In genomic region chr8:84728474-84728873, GRCm38 (mm10) we compare ENCODE assay signal across 10 mouse cellular contexts. TPM values are rescaled to one million over a fixed set of nuclear protein-coding genes. Genes with fewer than 3 reads are reported as not detected.
DNase-seq lines count a peak whose midpoint lies in the region; ATAC-seq and TF ChIP-seq lines count a peak whose summit lies in the region.
"Had no signal": no experiment of that assay in that cellular context is flagged by ENCODE, and none has a peak within 500 bp of the region (broad histone marks: within the 10 kb centered on the region; RNA-seq: fewer than 3 reads in every experiment).

No protein-coding gene starts in this region.

- peak overlapping the region; percentile 38; the same call in 1 of the 2 replicates for H3K9ac ChIP-seq in heart, embryonic 13.5 days
- H3K9ac ChIP-seq in limb, embryonic 14.5 days (ENCODE audit: low read depth, low read length, severe bottlenecking) = no peak overlapping the region
- 0 out of 2 replicates have a peak overlapping the region, but pooled peaks have one; percentile 7 for H3K9ac ChIP-seq in stomach, embryonic 16.5 days (ENCODE audit: low read length)

- no peaks in the 10 kb centered on the region for H3K9me3 ChIP-seq in heart, embryonic 13.5 days
- H3K9me3 ChIP-seq in limb, embryonic 14.5 days (ENCODE audit: control insufficient read depth, low read length) = no peaks in the 10 kb centered on the region
- no peaks in the 10 kb centered on the region for H3K9me3 ChIP-seq in stomach, embryonic 16.5 days (replicated peaks; ENCODE audit: control insufficient read depth, low read length)

- TF ChIP-seq POLR2A in spleen, adult 2 months (IDR thresholded peaks at IDR 0.05; ENCODE audit: low read depth, low read length) = no peak
- no peak for TF ChIP-seq POLR2A in limb, embryonic 14.5 days (IDR thresholded peaks at IDR 0.05; ENCODE audit: borderline replicate concordance, extremely low read depth, insufficient read depth, insufficient read length)

- no peak for DNase-seq in heart, adult 18-20 months
- no peak for DNase-seq in spleen, adult 2 months (ENCODE audit: low read depth in 1 of 2, low spot score in 2 of 2)
- DNase-seq in spleen, adult 18-20 months = no peak
- DNase-seq in limb, embryonic 14.5 days (ENCODE audit: low spot score) = no peak
- no peak for DNase-seq in spleen, postnatal 36 days (ENCODE audit: low spot score in 2 of 2)

- H3K4me3 ChIP-seq in heart, embryonic 13.5 days = no peak overlapping the region
- no peak overlapping the region for H3K4me3 ChIP-seq in spleen, adult 2 months (ENCODE audit: extremely low read depth, insufficient read depth, insufficient read length)
- no peak overlapping the region for H3K4me3 ChIP-seq in limb, embryonic 14.5 days (replicated peaks; ENCODE audit: low read length)
- no peak overlapping the region for H3K4me3 ChIP-seq in stomach, embryonic 16.5 days (replicated peaks; ENCODE audit: low read length)

- H3K4me2 ChIP-seq in heart, embryonic 13.5 days = peak overlapping the region; percentile 16
- H3K4me2 ChIP-seq in limb, embryonic 14.5 days (replicated peaks; ENCODE audit: low read depth, low read length, severe bottlenecking) = no peak overlapping the region
- H3K4me2 ChIP-seq in stomach, embryonic 16.5 days (ENCODE audit: low read depth, low read length) = no peak overlapping the region

- peaks cover 100% of the 10 kb centered on the region for H3K4me1 ChIP-seq in heart, embryonic 13.5 days
- H3K4me1 ChIP-seq in spleen, adult 2 months (ENCODE audit: control insufficient read depth, insufficient read depth, insufficient read length) = no peaks in the 10 kb centered on the region; the same call in 1 of the 2 replicates
- H3K4me1 ChIP-seq in limb, embryonic 14.5 days (ENCODE audit: control insufficient read depth, insufficient read depth, low read length) = peaks cover 78% of the 10 kb centered on the region
- peaks cover 72% of the 10 kb centered on the region for H3K4me1 ChIP-seq in stomach, embryonic 16.5 days (ENCODE audit: control insufficient read depth, insufficient read depth, low read length)

- H3K27ac ChIP-seq in heart, embryonic 13.5 days (replicated peaks) = peak overlapping the region; percentile 36; the same call in 1 of the 2 replicates
- H3K27ac ChIP-seq in spleen, adult 2 months (ENCODE audit: insufficient read depth, low read length) = peak overlapping the region; percentile 6; the same call in 1 of the 2 replicates
- H3K27ac ChIP-seq in limb, embryonic 14.5 days (replicated peaks; ENCODE audit: low read depth, low read length) = 0 out of 2 replicates have a peak overlapping the region, but pooled peaks have one; percentile 33
- no peak overlapping the region for H3K27ac ChIP-seq in stomach, embryonic 16.5 days (ENCODE audit: low read length)

- H3K36me3 ChIP-seq in heart, embryonic 13.5 days = peaks cover 30% of the 10 kb centered on the region
- no peaks in the 10 kb centered on the region for H3K36me3 ChIP-seq in spleen, adult 2 months (ENCODE audit: control insufficient read depth, insufficient read depth, low read length)
- peaks cover 68% of the 10 kb centered on the region for H3K36me3 ChIP-seq in limb, embryonic 14.5 days (ENCODE audit: control insufficient read depth, insufficient read depth, low read length)
- no peaks in the 10 kb centered on the region; the same call in 1 of the 2 replicates for H3K36me3 ChIP-seq in stomach, embryonic 16.5 days (ENCODE audit: control insufficient read depth, insufficient read depth, low read length)

- no peak for TF ChIP-seq CTCF in spleen, adult 2 months (IDR thresholded peaks at IDR 0.05; ENCODE audit: extremely low read depth, insufficient read depth, insufficient read length, insufficient replicate concordance)

- no peak for ATAC-seq in heart, embryonic 13.5 days (ENCODE audit: extremely low read depth, insufficient number of reproducible peaks, low FRiP score, low TSS enrichment)
- no peak for ATAC-seq in limb, embryonic 14.5 days (ENCODE audit: low FRiP score, low read depth)
- no peak for ATAC-seq in stomach, embryonic 16.5 days (ENCODE audit: insufficient read depth, low FRiP score)
- ATAC-seq in megakaryocyte, adult 5-6 weeks (ENCODE audit: poor library complexity, severe bottlenecking) = no peak
- ATAC-seq: inflammation-experienced regulatory T-cells, adult 6 months had no signal

- 84% methylated on average over 3 of the region's 3 CpGs for WGBS in heart, embryonic 13.5 days
- WGBS in spleen, adult 2 months = 71% methylated on average over 3 of the region's 3 CpGs
- 68% methylated on average over 3 of the region's 3 CpGs for WGBS in limb, embryonic 14.5 days
- WGBS in stomach, embryonic 16.5 days = 69% methylated on average over 3 of the region's 3 CpGs

- no peaks in the 10 kb centered on the region for H3K27me3 ChIP-seq in heart, embryonic 13.5 days (replicated peaks)
- no peaks in the 10 kb centered on the region for H3K27me3 ChIP-seq in spleen, adult 2 months (ENCODE audit: control insufficient read depth, insufficient read depth, low read length)
- H3K27me3 ChIP-seq in limb, embryonic 14.5 days (ENCODE audit: control insufficient read depth, insufficient read depth, low read length) = no peaks in the 10 kb centered on the region
- H3K27me3 ChIP-seq in stomach, embryonic 16.5 days (ENCODE audit: control insufficient read depth, insufficient read depth, low read length) = no peaks in the 10 kb centered on the region

RNA-seq across cellular contexts. Expression of gene G430095P16Rik, which starts 5.7 kb away (rescaled TPM):
- polyA plus RNA-seq in heart, embryonic 13.5 days (2015; fragmentation: Nextera tagmentation; extraction: Ambion mirVana) = 7.8 and 8.9 TPM in 2 replicates
- under 1 TPM; 0.40 to 0.69 TPM for total RNA-seq in heart, adult 18-20 months (2021)
- 4.5 TPM in 2 replicates for polyA plus RNA-seq in spleen, adult 2 months (2012; rRNA removed)
- 4.3 and 4.8 TPM in 2 replicates for polyA plus RNA-seq in limb, embryonic 14.5 days (2012; rRNA removed)
- polyA plus RNA-seq in limb, embryonic 14.5 days (2014; fragmentation: Nextera tagmentation; extraction: Ambion mirVana) = 5.7 and 6.0 TPM in 2 replicates
- polyA plus RNA-seq in stomach, embryonic 16.5 days (2015; fragmentation: Nextera tagmentation; extraction: Ambion mirVana) = 3.2 and 4.1 TPM in 2 replicates
- total RNA-seq in megakaryocyte, adult 5-6 weeks (2015) = 40.4 and 45.2 TPM in 2 replicates
- 20.6 and 25.5 TPM in 2 replicates for total RNA-seq in megakaryocyte, adult 5-6 weeks (2017)
- total RNA-seq: left cerebral cortex, postnatal 36 days had no signal

RNA-seq across cellular contexts. Expression of gene Lyl1, which starts 27.2 kb away (rescaled TPM):
- polyA plus RNA-seq in heart, embryonic 13.5 days (2015; fragmentation: Nextera tagmentation; extraction: Ambion mirVana) = 15.4 and 17.1 TPM in 2 replicates
- 1 to 10 TPM; 3.1 to 4.4 TPM for total RNA-seq in heart, adult 18-20 months (2021)
- polyA plus RNA-seq in spleen, adult 2 months (2012; rRNA removed) = 90.0 and 115 TPM in 2 replicates
- polyA plus RNA-seq in limb, embryonic 14.5 days (2012; rRNA removed) = 7.1 and 7.6 TPM in 2 replicates
- 5.6 and 6.2 TPM in 2 replicates for polyA plus RNA-seq in limb, embryonic 14.5 days (2014; fragmentation: Nextera tagmentation; extraction: Ambion mirVana)
- 6.0 and 8.3 TPM in 2 replicates for polyA plus RNA-seq in stomach, embryonic 16.5 days (2015; fragmentation: Nextera tagmentation; extraction: Ambion mirVana)
- 69.0 and 69.9 TPM in 2 replicates for total RNA-seq in megakaryocyte, adult 5-6 weeks (2015)
- 60.3 and 62.0 TPM in 2 replicates for total RNA-seq in megakaryocyte, adult 5-6 weeks (2017)

RNA-seq across cellular contexts. Expression of gene Nacc1, which starts 40.8 kb away (rescaled TPM):
- 15.1 and 15.7 TPM in 2 replicates for polyA plus RNA-seq in heart, embryonic 13.5 days (2015; fragmentation: Nextera tagmentation; extraction: Ambion mirVana)
- 10 to 100 TPM; 31.4 to 32.7 TPM for total RNA-seq in heart, adult 18-20 months (2021)
- polyA plus RNA-seq in spleen, adult 2 months (2012; rRNA removed) = 66.0 and 78.5 TPM in 2 replicates
- 68.8 and 86.2 TPM in 2 replicates for polyA plus RNA-seq in limb, embryonic 14.5 days (2012; rRNA removed)
- polyA plus RNA-seq in limb, embryonic 14.5 days (2014; fragmentation: Nextera tagmentation; extraction: Ambion mirVana) = 18.5 and 19.8 TPM in 2 replicates
- polyA plus RNA-seq in stomach, embryonic 16.5 days (2015; fragmentation: Nextera tagmentation; extraction: Ambion mirVana) = 14.4 and 14.5 TPM in 2 replicates
- total RNA-seq in megakaryocyte, adult 5-6 weeks (2015) = 42.8 and 43.0 TPM in 2 replicates
- total RNA-seq in megakaryocyte, adult 5-6 weeks (2017) = 31.8 and 36.8 TPM in 2 replicates

RNA-seq across cellular contexts. Expression of gene Trmt1, which starts 42.4 kb away (rescaled TPM):
- polyA plus RNA-seq in heart, embryonic 13.5 days (2015; fragmentation: Nextera tagmentation; extraction: Ambion mirVana) = 47.6 and 51.6 TPM in 2 replicates
- 10 to 100 TPM; 34.2 to 45.1 TPM for total RNA-seq in heart, adult 18-20 months (2021)
- polyA plus RNA-seq in spleen, adult 2 months (2012; rRNA removed) = 98.1 and 155 TPM in 2 replicates
- 144 and 158 TPM in 2 replicates for polyA plus RNA-seq in limb, embryonic 14.5 days (2012; rRNA removed)
- 71.0 and 71.7 TPM in 2 replicates for polyA plus RNA-seq in limb, embryonic 14.5 days (2014; fragmentation: Nextera tagmentation; extraction: Ambion mirVana)
- 53.7 and 54.1 TPM in 2 replicates for polyA plus RNA-seq in stomach, embryonic 16.5 days (2015; fragmentation: Nextera tagmentation; extraction: Ambion mirVana)
- total RNA-seq in megakaryocyte, adult 5-6 weeks (2015) = 29.5 and 35.9 TPM in 2 replicates
- 37.6 and 40.4 TPM in 2 replicates for total RNA-seq in megakaryocyte, adult 5-6 weeks (2017)
